Mouse (Mus musculus) hindbrain, postnatal 0 days (tissue): ENCODE results near the gene Sgip1. TPM values are rescaled to one million over a fixed set of nuclear protein-coding genes. Genes with fewer than 3 reads are reported as not detected.

Experiments used
- ATAC-seq: fragments of 200-750 bp; cut with Nextera tagmentation; 2 replicates; pipeline ENCODE4 v1.8.0; 2017; ENCODE audit warnings: mild to moderate bottlenecking, moderate TSS enrichment, moderate library complexity
- DNase-seq: peaks from one replicate; pipeline ENCODE4 v3.0.0-alpha.2; 2015; ENCODE audit warnings: low spot score
- H3K27ac ChIP-seq: fragments of 300-500 bp; sonication (generic); 2 replicates; pipeline ENCODE4 v1.5.1; 2014; ENCODE audit warnings: mild to moderate bottlenecking
- H3K27me3 ChIP-seq: fragments of 300-500 bp; sonication (generic); 2 replicates; pipeline ENCODE4 v1.6.1; 2014; ENCODE audit warnings: low read length, mixed read lengths; ENCODE audit not compliant: insufficient read depth
- H3K36me3 ChIP-seq: fragments of 300-500 bp; sonication (generic); 2 replicates; pipeline ENCODE4 v1.6.1; 2014; ENCODE audit warnings: low read length, mixed read lengths; ENCODE audit not compliant: insufficient read depth
- H3K4me1 ChIP-seq: fragments of 300-500 bp; sonication (generic); 2 replicates; pipeline ENCODE4 v1.6.1; 2014; ENCODE audit warnings: antibody characterized with exemption, low read length, mixed read lengths; ENCODE audit not compliant: insufficient read depth
- H3K4me2 ChIP-seq: fragments of 300-500 bp; sonication (generic); 2 replicates; pipeline ENCODE4 v1.6.1; 2014; ENCODE audit warnings: low read depth, mild to moderate bottlenecking, low read length, moderate library complexity, mixed read lengths
- H3K4me3 ChIP-seq: fragments of 300-500 bp; sonication (generic); 2 replicates; pipeline ENCODE4 v1.5.1; 2014; ENCODE audit warnings: low read length
- H3K9ac ChIP-seq: fragments of 300-500 bp; sonication (generic); replicated peaks from 2 replicates; pipeline ENCODE4 v1.6.1; 2014; ENCODE audit warnings: mild to moderate bottlenecking, low read length, moderate library complexity, mixed read lengths
- H3K9me3 ChIP-seq: fragments of 300-500 bp; sonication (generic); 2 replicates; pipeline ENCODE4 v1.6.1; 2016; ENCODE audit warnings: low read length, mixed read lengths
- CTCF ChIP-seq: IDR thresholded peaks from 2 replicates; pipeline ENCODE4 v1.5.1; 2016; ENCODE audit warnings: antibody characterized with exemption, control low read depth, low read depth
- WGBS: fragments of 180-500 bp; shearing (Covaris S2); extraction: QIAGEN DNeasy Blood & Tissue Kit; methylation state at CpG from one replicate; pipeline ENCODE4 v1.1.7; 2014; 5-methylcytosine and 5-hydroxymethylcytosine counted together
- polyA plus RNA-seq: library from polyadenylated mRNA; unstranded; fragments of >200 nt; fragmentation: Nextera tagmentation; extraction: Ambion mirVana; gene quantifications from 2 replicates; pipeline ENCODE4 v1.2.1, GENCODE M21; 2015
- total RNA-seq: library from RNA; depleted of rRNA; stranded (reverse); fragments of >200 nt; gene quantifications from 2 replicates; pipeline ENCODE4 v1.2.3, GENCODE M21; 2014

Sgip1 gene
- total and polyA plus RNA-seq, 2 experiments from 2014 or later, result 34.6 to 62.0 TPM

DNA sequence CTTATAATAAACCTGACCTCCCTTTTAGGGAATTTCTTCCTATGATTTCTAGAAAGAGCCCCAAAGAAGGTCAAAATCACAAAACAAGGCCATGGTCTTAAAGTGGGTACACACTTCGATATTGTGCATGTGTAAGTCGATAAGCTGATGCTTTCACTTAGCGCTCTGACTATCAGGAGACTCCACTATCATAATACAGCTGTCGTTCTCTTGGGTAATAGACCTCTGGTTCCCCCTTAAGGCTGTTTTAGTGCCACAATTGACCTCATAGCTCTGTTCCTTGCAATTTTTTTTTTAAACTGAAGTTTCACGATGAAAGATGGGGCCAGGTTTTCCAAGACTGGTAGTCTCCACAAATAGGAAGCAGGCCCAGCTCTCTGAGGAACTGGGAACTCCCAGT is 238.3 kb downstream of the Sgip1 start:
- peak overlapping the region; percentile 31; the same call in 1 of the 2 replicates for H3K4me3 ChIP-seq
- WGBS, result 62% methylated on average over 5 of the region's 5 CpGs
- H3K4me2 ChIP-seq, result peak overlapping the region; percentile 72
- no peak for ATAC-seq
- no peaks in the 10 kb centered on the region for H3K9me3 ChIP-seq
- H3K4me1 ChIP-seq, result peaks cover 7% of the 10 kb centered on the region; the same call in 1 of the 2 replicates
- H3K27me3 ChIP-seq, result no peaks in the 10 kb centered on the region
- no peak for TF ChIP-seq CTCF
- DNase-seq, result no peak
- H3K9ac ChIP-seq, result no peak overlapping the region
- H3K27ac ChIP-seq, result no peak overlapping the region
- no peaks in the 10 kb centered on the region for H3K36me3 ChIP-seq

DNA sequence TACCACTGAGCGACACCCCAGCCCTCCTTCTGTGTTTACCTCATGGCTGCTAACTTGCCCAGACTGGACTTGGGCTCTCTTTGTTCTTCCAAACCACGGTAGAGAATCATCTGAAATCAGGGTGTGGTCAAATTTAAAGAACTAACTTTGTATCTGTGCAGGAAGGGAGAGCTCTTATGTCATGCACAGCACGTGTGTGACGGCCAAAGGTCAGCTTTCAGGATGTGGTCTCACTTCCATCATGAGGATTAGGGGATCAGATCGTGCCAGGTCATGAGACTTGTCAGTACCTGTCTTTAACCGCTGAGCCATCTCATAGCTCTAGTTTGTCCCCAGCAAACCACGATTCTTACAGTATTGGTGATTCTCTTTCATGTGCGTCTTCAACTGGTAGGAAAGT is 240.6 kb downstream of the Sgip1 start:
- H3K9ac ChIP-seq, result no peak overlapping the region
- DNase-seq, result no peak
- no peak overlapping the region for H3K4me3 ChIP-seq
- no peaks in the 10 kb centered on the region for H3K27me3 ChIP-seq
- no peaks in the 10 kb centered on the region for H3K9me3 ChIP-seq
- WGBS, result 88% methylated on average over 8 of the region's 8 CpGs
- no peak for ATAC-seq
- H3K4me2 ChIP-seq, result no peak overlapping the region
- peaks cover 7% of the 10 kb centered on the region; the same call in 1 of the 2 replicates for H3K4me1 ChIP-seq
- no peaks in the 10 kb centered on the region for H3K36me3 ChIP-seq
- TF ChIP-seq CTCF, result no peak
- no peak overlapping the region for H3K27ac ChIP-seq

DNA sequence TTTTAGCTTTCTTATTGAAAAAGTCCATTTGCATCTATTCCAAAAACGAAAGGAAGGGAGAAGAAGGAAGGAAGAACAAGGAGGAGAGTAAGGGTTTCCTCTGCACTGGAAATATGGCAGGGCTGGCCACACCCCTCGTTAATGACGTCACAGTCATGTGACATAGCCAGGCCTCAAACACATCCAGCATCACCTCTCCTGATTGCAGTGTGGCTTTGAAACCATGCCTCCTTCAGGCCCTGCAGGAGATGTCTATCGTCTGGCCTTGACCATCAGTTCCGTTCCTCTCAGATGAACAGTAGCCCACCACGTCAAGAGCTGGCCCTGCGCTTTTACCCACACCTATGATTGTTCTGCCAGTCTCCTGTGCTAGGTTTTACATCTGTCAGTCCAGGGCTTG is 245.1 kb downstream of the Sgip1 start:
- ATAC-seq (no peak), DNase-seq (no peak)
- no peaks in the 10 kb centered on the region for H3K4me1 ChIP-seq
- H3K4me2 ChIP-seq, result no peak overlapping the region
- 74% methylated on average over 7 of the region's 7 CpGs for WGBS
- H3K9me3 ChIP-seq, result no peaks in the 10 kb centered on the region
- H3K36me3 ChIP-seq, result no peaks in the 10 kb centered on the region
- H3K27me3 ChIP-seq, result no peaks in the 10 kb centered on the region
- no peak overlapping the region for H3K9ac ChIP-seq
- TF ChIP-seq CTCF, result no peak
- H3K4me3 ChIP-seq, result no peak overlapping the region
- H3K27ac ChIP-seq, result no peak overlapping the region

DNA sequence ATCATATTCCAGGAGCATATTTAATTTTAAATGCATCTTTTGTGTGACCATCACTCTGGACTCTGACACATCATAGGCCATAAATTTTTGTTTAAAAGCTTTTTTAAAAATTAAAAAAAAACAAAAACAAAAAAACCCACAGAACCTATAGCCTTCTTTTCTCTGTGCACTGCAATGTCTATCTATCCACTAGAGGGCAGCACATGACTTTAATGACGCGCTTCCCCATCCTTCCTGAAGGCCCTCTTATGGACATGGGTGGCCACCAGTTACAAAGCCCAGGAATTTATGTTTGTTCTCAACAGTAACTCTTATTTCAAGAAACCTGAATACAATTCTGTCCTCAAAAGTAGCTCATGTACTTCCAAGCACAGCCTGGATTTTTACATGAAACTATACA is 245.8 kb downstream of the Sgip1 start:
- Histone ChIP-seq H3K4me1 (no peaks in the 10 kb centered on the region), H3K4me3 (no peak overlapping the region), H3K27me3 (no peaks in the 10 kb centered on the region), H3K36me3 (no peaks in the 10 kb centered on the region), H3K9me3 (no peaks in the 10 kb centered on the region), H3K4me2 (no peak overlapping the region), H3K27ac (no peak overlapping the region), H3K9ac (no peak overlapping the region)
- WGBS, result 1% methylated on average over 2 of the region's 2 CpGs
- peak; percentile 88 for TF ChIP-seq CTCF
- peak; percentile 89 for DNase-seq
- peak; percentile 86 for ATAC-seq

DNA sequence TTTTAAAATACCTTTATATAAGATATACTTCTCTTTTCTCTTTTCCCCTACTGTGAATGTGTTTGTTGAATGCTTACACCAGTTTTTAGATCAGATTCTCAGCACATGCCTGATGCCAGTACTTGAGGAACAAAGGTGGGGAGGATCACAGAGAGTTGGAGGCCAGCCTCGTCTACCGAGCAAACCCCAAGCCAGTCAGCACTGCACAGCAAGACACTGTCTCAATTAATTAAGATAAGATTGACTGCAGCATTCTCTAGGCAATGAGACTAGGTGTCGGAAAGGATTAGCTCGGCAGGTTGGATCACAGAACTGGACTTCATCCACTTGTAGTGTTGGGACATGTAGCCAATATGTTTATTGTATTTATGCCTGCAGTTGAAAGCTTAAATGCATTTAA is 246.2 kb downstream of the Sgip1 start:
- H3K4me2 ChIP-seq, result no peak overlapping the region
- H3K9me3 ChIP-seq, result no peaks in the 10 kb centered on the region
- no peaks in the 10 kb centered on the region for H3K36me3 ChIP-seq
- no peak for DNase-seq
- H3K4me1 ChIP-seq, result no peaks in the 10 kb centered on the region
- WGBS, result 38% methylated on average over 4 of the region's 4 CpGs
- no peak overlapping the region for H3K9ac ChIP-seq
- peak; percentile 69 for ATAC-seq
- no peak overlapping the region for H3K27ac ChIP-seq
- TF ChIP-seq CTCF, result no peak
- H3K27me3 ChIP-seq, result no peaks in the 10 kb centered on the region
- H3K4me3 ChIP-seq, result no peak overlapping the region

DNA sequence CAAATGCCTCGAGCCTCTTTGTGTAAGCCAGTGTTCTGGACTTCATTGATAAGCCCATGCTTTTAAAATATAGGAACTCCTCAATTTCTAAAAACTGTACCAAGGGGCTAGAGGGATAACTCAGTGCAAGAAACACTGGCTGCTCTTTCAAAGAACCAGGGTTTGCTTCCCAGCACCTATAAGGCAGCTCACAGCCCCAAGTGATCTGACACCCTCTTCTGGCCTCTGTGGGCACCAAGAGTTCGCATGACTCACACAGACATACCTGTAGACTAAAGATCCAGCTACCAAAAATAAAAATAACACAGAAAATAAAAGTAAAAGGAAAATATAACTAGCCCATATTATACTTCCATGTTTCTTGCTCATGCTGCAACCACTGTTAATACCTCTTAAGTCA is 246.7 kb downstream of the Sgip1 start:
- TF ChIP-seq CTCF, result no peak
- WGBS, result 61% methylated on average over 2 of the region's 2 CpGs
- Histone ChIP-seq H3K9me3 (no peaks in the 10 kb centered on the region), H3K36me3 (no peaks in the 10 kb centered on the region), H3K4me1 (no peaks in the 10 kb centered on the region), H3K27ac (no peak overlapping the region), H3K4me3 (no peak overlapping the region), H3K4me2 (no peak overlapping the region), H3K27me3 (no peaks in the 10 kb centered on the region), H3K9ac (no peak overlapping the region)
- ATAC-seq (no peak), DNase-seq (no peak)

DNA sequence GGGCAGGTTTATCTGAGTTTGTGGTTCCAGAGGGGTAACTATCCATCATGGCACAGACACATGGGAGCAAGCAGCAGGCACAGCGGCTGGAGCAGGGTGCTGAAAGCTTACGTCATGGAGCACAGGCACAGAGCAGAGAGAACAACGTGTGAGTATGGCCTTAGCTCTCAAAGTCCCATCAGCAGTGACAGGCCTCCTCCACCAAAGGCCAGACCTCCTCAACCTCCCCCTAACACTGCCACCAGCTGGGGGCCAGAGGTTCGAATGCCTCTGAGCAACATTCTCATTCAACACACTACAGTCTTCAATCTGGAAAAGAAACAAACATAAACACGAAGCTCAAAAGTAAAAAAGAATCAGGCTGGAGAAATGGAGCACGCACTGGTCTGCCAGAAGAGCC is 247.4 kb downstream of the Sgip1 start:
- no peak for TF ChIP-seq CTCF
- no peak for DNase-seq
- H3K9me3 ChIP-seq, result no peaks in the 10 kb centered on the region
- H3K9ac ChIP-seq, result no peak overlapping the region
- WGBS, result 73% methylated on average over 6 of the region's 6 CpGs
- no peak for ATAC-seq
- no peaks in the 10 kb centered on the region for H3K4me1 ChIP-seq
- H3K4me3 ChIP-seq, result no peak overlapping the region
- no peak overlapping the region for H3K4me2 ChIP-seq
- no peaks in the 10 kb centered on the region for H3K36me3 ChIP-seq
- no peak overlapping the region for H3K27ac ChIP-seq
- H3K27me3 ChIP-seq, result no peaks in the 10 kb centered on the region
